Mouse (Mus musculus) spleen, embryonic (tissue): ENCODE measurements around the gene Clspn.

Experiments
- CTCF ChIA-PET: fragments of 350-600 bp; sonication (Branson Sonifier 250); formaldehyde crosslinking; loops from one replicate; lab custom pipeline; 2022; lab: Charles Lee

The Clspn gene

GRCm38 (mm10) chr4:126632668-126633067, 75.9 kb downstream of the Clspn start:
- CTCF ChIA-PET = interaction anchor here (0.7 kb wide), 1 partner anchor 102 kb away, joined by 5 read pairs; no protein-coding TSS in a partner anchor

DNA sequence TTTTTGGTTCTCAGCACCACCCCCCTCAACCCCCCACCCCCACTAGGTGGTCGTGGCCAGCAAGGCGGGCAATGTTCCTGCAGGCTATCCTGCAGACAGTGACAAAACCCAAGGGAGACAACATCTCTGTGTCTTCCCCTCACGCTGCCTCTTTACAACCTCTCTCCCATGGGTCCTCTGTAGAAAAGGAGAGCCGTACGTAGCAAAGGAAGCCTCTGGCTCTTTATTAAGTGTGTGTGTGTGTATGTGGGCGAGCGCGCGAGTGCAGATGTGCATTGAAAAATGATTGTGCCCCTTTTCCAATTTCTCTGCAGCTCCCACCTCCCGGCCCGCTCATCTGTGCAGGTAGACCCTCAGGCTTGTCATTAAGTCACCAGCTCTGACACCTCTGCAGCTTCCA, 79.6 kb downstream of the Clspn start:
- CTCF ChIA-PET = interaction anchor here (0.6 kb wide), 1 partner anchor 302 kb away, joined by 3 read pairs; no protein-coding TSS in a partner anchor

- CTCF ChIA-PET = no interaction called here
Observed at GRCm38 (mm10) chr4:126637446-126637845, 80.7 kb downstream of the Clspn start.

- CTCF ChIA-PET = interaction anchor here (0.5 kb wide), 1 partner anchor 33 kb away, joined by 3 read pairs; no protein-coding TSS in a partner anchor
Observed at GRCm38 (mm10) chr4:126639339-126639738, 82.6 kb downstream of the Clspn start.

- CTCF ChIA-PET = no interaction called here
Observed at GRCm38 (mm10) chr4:126641901-126642300, 85.2 kb downstream of the Clspn start.
